Mouse (Mus musculus) heart, adult 18-20 months (tissue): ENCODE data around the gene Psmb7. TPM values are rescaled to one million over a fixed set of nuclear protein-coding genes. Genes with fewer than 3 reads are reported as not detected.

Experiments used
- DNase-seq, 2 experiments: peaks; one replicate each; pipeline ENCODE4 v3.0.0; 2021 to 2022; ENCODE audit warnings: mixed read lengths in 1 of 2
- total RNA-seq, 2 experiments: library from RNA; stranded (reverse); gene quantifications; 2 replicates each; pipeline ENCODE4 v1.2.3; 2021

The Psmb7 gene
- total RNA-seq, 2 experiments from 2014 or later, result 240 to 264 TPM

- DNase-seq, result peak in 1 of 2 experiments; percentile 41
Observed at GRCm38 (mm10) chr2:38591751-38592459, 52.0 kb downstream of the Psmb7 start.

GRCm38 (mm10) chr2:38586733-38587132 lies 57.2 kb downstream of the Psmb7 start:
- DNase-seq, result no peak

GRCm38 (mm10) chr2:38585379-38585736 lies 58.5 kb downstream of the Psmb7 start:
- no peak for DNase-seq

GRCm38 (mm10) chr2:38584514-38585378 lies 59.1 kb downstream of the Psmb7 start:
- DNase-seq, result no peak

GRCm38 (mm10) chr2:38583982-38584381 lies 59.9 kb downstream of the Psmb7 start:
- no peak for DNase-seq

- no peak for DNase-seq
Observed at GRCm38 (mm10) chr2:38579528-38579927, 64.4 kb downstream of the Psmb7 start.

GRCm38 (mm10) chr2:38578602-38579521 lies 65.0 kb downstream of the Psmb7 start:
- no peak for DNase-seq

- DNase-seq, result no peak
Observed at GRCm38 (mm10) chr2:38574697-38575096, 69.2 kb downstream of the Psmb7 start.

- no peak for DNase-seq
Observed at GRCm38 (mm10) chr2:38571971-38572601, 71.8 kb downstream of the Psmb7 start.

- no peak for DNase-seq
Observed at GRCm38 (mm10) chr2:38562596-38562995, 81.3 kb downstream of the Psmb7 start.

GRCm38 (mm10) chr2:38560296-38561227 lies 83.3 kb downstream of the Psmb7 start:
- no peak for DNase-seq

- no peak for DNase-seq
Observed at GRCm38 (mm10) chr2:38556721-38557120, 87.2 kb downstream of the Psmb7 start.

- DNase-seq, result no peak
Observed at GRCm38 (mm10) chr2:38555659-38556058, 88.2 kb downstream of the Psmb7 start.

GRCm38 (mm10) chr2:38554226-38554995 lies 89.5 kb downstream of the Psmb7 start:
- DNase-seq, result no peak

GRCm38 (mm10) chr2:38552004-38552443 lies 91.9 kb downstream of the Psmb7 start:
- DNase-seq, result no peak

GRCm38 (mm10) chr2:38547793-38548517 lies 95.9 kb downstream of the Psmb7 start:
- DNase-seq, result no peak

- no peak for DNase-seq
Observed at GRCm38 (mm10) chr2:38546748-38547147, 97.1 kb downstream of the Psmb7 start.

GRCm38 (mm10) chr2:38546222-38546621 lies 97.7 kb downstream of the Psmb7 start:
- DNase-seq, result peak; percentile 68 to 86

GRCm38 (mm10) chr2:38545706-38546105 lies 98.2 kb downstream of the Psmb7 start:
- no peak for DNase-seq
